Mouse (Mus musculus) thymus, postnatal 25 days (tissue): ENCODE data around the gene Rbm33.

ENCODE experiments used
- DNase-seq: peaks from one replicate; pipeline ENCODE4 v3.0.0; 2022

Rbm33 gene

GRCm38 (mm10) chr5:28316722-28317245, at the start of gene Rbm33:
Gene Rbm33 (plus strand): TSS chr5:28317121.
- peak; percentile 88 for DNase-seq

- DNase-seq = no peak
Observed at GRCm38 (mm10) chr5:28267576-28267975, 49.3 kb upstream of the Rbm33 start.

GRCm38 (mm10) chr5:28269469-28269991, 47.4 kb upstream of the Rbm33 start:
- peak; percentile 48 for DNase-seq

DNA sequence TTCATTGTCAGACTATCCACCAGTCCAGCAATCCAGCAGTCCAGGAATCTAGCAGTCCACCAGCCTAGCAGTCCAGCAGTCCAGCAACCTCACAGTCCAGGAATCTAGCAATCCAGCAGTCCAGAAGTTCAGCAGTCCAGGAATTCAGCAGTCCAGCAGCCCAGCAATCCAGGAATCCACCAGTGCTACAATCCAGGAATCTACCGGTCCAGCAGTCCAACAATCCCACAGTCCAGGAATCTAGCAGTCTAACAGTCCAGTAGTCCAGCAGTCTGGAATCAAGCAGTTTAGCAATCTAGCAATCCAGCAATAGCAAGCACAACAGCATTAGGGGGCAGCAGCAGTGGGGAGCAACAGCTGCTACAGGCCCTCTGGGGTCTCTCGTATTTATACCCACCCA, 44.1 kb upstream of the Rbm33 start:
- no peak for DNase-seq

- no peak for DNase-seq
Observed at GRCm38 (mm10) chr5:28277279-28277678, 39.6 kb upstream of the Rbm33 start.

- no peak for DNase-seq
Observed at GRCm38 (mm10) chr5:28289111-28289510, 27.8 kb upstream of the Rbm33 start.

DNA sequence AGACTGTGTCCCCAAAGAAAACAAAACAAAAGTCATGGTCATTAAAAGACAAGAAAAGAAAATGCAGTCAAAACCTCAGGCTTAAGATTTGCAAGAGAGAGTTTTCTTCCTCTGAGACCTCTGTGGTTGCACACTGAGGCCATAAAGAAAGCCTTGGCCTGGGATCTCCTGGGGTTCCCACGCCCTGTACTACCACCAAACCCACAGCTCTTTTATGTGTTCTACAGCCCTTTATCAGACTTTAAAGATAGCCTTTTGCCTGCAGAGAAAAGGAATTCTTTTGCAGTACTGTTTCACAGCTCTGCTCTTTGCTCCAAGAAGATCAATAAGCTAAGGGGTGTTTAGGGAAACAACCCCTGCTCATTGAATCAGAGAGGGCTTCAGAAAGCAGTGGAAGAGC, 26.3 kb upstream of the Rbm33 start:
- DNase-seq = no peak

GRCm38 (mm10) chr5:28291118-28291850, 25.6 kb upstream of the Rbm33 start:
- no peak for DNase-seq

DNA sequence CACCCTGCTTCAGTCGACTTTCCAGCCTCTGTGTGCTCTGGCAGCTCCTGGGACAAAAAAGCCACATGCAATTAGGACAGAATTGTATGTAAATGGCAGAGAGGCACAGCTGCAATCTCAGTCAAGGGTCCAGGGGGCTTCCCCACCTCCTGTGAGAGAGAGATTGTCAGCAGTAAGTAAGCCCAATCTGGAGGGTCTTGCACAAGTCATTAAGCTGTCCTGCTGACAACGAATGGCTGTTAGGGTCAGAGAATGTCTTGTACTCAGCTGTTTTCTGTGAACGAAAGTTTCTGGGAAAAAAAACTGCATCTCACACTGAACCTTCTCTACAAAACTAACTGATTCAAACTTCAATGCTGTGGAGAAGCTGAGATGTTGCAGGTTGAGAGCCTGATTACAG, 24.6 kb upstream of the Rbm33 start:
- DNase-seq = no peak

DNA sequence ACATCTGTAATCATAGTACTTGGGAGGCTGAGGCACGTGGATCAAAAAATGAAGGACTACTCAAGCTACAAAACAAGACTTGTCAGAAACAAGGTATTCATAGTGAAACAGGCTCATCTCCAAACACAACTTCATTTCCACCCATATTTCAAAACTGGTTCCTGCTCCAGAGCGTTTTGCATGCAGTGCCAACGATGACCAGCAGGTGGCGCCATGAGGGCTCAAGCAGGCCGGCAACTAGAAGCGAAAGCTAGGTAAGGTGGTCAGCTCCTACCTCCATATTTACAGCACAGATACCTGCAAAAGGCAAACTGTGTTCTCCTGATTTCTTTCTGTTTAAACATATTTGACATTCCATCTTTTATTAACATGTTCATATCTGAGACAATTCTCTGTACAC, 22.9 kb upstream of the Rbm33 start:
- DNase-seq = peak; percentile 82

DNA sequence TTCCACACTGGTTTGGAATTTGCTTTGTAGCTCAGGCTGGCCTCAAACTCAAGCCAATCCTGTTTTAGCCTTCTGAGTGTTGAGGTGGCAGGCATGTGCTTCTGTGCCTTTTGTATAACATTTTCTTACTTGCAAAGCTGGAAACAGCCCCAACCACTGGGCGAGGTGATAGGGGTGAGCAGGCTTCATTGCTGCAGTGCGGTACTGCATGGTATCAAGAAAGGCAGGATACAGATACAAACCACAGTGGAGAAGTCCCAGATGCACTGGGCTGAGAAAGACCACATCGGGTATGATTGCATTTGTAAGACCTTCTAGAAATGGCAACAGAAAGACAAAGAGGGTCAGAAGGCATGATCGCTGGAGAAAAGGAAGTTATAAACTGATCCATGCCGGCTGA, 18.8 kb upstream of the Rbm33 start:
- DNase-seq = no peak

DNA sequence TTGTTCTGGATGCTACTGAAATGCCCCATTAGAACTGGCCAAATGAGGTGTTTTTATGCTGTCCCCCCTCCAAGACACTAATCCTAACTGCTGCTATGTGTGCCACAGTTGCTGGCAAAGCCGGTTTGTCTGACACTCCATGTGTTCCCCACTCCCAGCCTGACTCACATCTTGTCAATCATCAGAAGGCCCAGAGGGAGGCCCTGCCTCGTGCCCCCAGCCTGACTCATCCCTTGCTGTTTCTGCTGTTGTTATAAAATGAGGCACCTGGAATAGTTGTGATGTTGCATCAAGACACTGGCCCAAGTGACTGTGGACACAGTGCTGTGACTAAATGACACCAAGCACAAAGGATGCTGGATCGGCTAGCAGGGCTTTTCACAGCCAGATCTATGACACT, 18.2 kb upstream of the Rbm33 start:
- DNase-seq = no peak

DNA sequence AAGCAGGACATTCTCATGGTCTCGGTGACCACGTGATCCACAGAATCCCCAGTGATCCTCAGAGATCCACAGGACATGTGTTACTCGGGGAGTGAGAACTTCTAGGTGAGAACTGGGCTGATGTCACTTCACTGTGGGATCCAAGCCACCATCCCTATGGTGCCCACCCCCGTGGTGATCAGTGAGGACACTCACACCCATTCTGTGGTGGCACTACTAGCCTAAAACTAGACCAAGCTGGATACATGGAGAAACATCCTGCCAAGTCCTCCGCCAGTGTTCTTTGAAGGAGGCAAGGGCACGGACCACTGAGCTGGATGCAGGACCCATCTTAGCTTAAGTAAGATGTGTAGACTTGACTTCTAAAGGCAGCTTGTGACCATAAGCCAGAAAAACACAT, 17.6 kb upstream of the Rbm33 start:
- DNase-seq = no peak

DNA sequence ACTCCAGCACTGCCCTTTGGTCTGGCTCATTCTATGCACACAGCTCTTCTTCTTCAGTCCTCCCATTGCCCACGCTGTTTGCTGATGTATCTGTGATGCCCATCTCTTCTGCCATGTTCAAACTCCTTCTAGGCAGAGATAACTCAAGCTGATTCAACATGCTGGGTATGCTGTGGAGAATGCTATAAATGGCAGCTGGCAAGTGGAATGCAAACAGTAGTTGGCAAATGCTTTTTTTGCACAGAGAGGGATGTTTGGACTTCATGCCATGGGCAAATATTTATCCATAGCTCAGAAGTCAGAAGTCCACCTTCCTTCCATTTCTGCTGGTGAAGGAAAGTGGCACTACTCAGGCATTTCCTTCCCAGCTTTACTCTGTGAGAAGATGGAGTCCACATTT, 14.2 kb upstream of the Rbm33 start:
- DNase-seq = no peak

DNA sequence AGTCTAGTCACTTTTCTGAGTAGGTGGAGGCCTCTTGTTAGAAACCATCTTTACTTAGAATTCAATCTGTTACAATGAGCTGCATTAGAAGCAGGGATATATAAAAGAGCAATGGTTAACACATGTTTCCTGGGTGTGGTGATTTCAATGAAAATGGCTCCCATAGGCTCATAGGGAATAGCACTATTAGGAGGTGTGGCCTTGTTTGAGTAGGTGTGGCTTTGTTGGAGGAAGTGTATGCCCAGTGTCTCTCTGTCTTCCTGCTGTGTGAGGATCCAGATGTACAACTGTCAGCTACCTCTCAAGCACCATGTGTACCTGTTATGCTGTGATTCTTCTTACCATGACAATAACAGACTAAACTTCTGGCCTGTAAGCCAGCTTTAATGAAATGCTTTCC, 12.4 kb upstream of the Rbm33 start:
- no peak for DNase-seq

DNA sequence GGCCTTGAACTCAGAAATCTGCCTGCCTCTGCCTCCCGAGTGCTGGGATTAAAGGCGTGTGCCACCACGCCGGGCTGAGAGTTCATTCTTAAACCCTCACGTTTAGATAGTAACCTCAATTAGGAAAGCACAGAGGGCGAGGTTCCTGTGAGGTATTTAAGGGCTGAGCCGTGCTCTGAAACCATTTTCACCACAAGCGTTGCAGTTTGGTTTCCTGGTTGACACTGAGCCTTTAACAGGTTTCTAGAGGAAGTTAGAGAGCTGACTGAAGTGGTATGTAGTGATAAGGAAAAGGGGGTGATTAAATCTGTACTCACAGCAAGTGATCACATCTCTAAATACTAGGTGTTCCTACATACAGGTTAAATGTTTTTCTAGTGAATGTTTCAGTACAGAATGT, 1.4 kb upstream of the Rbm33 start:
- peak; percentile 42 for DNase-seq

DNA sequence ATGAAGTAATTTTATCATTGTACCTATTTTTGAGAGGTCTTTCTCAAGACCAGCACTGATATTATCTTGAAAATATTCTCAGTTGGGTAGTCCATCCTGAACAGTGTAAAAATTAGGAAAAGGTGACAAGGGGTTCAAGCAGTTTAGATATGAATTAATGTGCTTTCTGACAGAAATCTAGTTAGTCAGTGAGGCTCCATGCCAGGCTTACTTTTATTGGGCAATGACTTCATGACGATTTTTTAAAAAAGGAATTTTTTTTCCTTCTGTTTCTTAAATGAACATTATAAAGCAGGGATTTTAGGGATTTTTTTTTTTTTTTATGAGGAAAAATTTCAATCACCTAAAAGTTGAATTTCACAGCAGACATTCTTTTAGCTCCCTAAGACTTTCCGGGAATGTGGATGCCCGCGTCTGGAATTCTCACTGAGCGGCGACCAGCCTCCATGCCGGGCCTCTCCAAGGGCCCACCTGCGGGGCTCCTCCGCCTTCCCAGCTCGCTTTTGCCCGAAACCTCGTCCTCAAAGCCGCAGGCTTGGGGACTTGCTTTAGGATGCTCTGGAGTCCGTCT, 685 bp upstream of the Rbm33 start:
- no peak for DNase-seq

DNA sequence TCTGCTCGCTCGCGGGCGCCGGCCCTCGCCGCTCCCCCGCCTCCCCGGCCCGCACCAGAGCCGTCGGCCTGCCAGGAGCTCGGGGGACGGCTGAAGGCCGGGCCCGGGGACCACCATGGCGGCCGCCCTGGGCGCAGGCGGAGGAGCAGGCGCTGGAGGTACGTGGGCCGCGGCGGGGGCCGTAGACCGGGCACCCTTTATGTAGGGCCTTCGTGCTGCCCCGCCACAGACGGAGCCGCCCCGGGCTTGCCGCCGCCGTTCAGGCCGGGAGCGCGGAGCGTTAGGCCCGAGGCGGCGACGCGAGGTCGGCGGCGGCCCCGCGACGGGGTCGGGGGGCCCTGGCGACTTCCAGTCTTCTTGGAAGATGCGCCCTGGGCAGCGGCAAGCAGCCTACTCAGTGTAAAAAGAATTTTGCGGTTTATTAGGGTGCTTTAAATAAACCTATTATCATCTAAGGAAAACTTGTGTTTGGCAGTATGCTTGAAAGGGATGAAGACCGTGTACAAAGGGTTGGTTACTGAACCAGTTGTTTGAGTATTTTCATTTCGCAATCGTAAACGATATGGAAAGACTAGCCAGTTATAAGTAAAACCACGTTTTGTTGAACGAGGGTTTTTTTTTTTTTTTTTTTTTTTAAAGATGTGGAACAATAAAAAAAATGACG, 464 bp downstream of the Rbm33 start:
- no peak for DNase-seq

GRCm38 (mm10) chr5:28317917-28318267, 971 bp downstream of the Rbm33 start:
- peak; percentile 37 for DNase-seq

- no peak for DNase-seq
Observed at GRCm38 (mm10) chr5:28318671-28319070, 1.8 kb downstream of the Rbm33 start.

- DNase-seq = no peak
Observed at GRCm38 (mm10) chr5:28321769-28322168, 4.8 kb downstream of the Rbm33 start.

DNA sequence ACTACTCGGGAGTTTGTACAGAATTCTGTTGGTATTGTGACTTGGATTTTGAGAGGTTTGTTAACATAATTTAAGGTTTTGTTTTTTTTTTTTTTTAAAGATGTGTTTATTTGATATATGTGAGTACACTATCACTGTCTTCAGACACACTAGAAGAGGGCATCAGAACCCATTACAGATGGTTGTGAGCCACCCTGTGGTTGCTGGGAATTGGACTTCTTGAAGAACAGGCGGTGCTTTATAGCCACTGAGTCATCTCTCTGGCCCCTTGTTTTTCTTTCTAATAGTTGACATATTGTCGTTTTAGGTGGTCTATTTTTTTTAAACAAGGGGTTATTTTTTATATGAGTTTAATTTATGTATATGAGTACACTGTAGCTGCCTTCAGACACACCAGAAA, 5.3 kb downstream of the Rbm33 start:
- DNase-seq = no peak

DNA sequence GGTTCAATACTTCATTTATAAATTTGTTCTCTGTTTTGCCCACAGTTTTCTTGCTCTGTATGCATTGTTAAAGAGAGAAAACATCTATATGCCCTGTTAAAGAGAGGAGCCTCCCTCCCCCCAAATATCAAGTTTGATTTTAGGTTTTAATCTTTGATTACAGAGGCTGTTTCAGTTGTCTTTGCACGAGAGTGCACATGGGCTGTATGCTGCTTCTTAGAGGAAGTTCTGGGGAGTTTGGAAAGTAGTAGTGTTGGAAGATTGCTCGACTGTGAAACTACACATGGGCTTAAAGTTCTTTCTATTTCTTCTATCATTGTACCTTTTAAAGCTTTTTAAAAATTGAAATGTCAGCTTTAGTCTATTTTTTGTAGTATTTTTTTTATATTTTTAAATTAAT, 6.9 kb downstream of the Rbm33 start:
- DNase-seq = no peak

DNA sequence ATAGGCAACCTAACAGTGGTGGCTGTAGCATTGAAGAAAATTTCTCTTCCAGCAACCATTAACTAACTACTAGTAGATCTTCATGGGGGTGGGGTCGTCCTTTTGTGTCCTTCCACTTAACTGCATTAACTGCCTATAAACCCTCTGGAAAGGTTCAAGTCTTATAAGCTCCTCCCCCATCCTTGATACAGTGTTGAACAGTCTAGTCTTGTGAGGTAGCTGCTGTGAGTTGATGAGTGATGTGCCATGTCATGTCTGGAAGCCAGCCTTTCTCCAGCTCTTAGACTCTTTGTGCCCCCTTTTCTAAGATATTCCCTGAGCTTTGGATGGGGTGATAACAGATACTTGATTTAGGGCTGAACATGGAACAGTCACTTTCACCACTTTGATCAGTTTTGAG, 7.5 kb downstream of the Rbm33 start:
- no peak for DNase-seq
